Mouse (Mus musculus) liver, postnatal 0 days (tissue): ENCODE data around the gene Zgpat.

Experiments used
- CTCF ChIP-seq: sonication (generic); IDR thresholded peaks from 2 replicates; pipeline ENCODE4 v1.5.1; 2016; ENCODE audit warnings: antibody characterized with exemption, low read depth
- EP300 ChIP-seq: IDR thresholded peaks from 2 replicates; pipeline ENCODE4 v1.6.1; 2016; ENCODE audit warnings: antibody characterized with exemption, low read depth, mild to moderate bottlenecking

GRCm38 (mm10) chr2:181391022-181391421, 26.3 kb downstream of the Zgpat start:
- TF ChIP-seq CTCF (no peak), EP300 (no peak)
